Mouse (Mus musculus): ENCODE results near the gene Zfand3.

DNA sequence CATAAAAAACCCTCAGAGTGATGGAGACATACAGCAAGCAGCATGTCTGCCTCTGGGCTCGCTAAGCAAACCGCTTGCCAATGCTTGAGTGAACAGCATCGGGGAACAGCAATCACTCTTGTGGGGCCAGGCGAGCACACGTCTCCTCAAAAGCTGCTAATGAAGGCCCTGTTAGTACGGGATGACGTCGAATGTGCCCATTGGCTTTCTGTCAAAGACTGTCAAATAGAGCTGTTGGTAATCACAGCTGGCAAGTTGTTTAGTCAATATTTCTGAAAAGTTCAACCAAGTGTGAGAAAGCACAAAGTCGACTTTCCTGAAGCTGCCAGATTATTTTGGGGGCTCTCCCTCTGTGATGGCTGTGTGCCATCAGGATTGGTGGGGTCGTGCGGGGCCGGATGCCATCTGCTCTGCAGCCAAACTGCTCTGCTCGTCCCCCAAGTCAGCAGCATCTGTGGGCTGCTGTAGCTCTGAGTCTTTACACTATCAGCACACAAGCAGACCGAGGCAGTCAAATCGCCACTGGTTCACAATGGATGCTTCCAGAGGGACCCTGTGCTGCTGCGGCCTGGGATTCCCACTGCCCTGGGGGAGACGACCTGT is 237.3 kb downstream of the Zfand3 start:
- TF ChIP-seq POLR2A (IDR thresholded peaks at IDR 0.05; ENCODE audit: extremely low read depth, insufficient read depth, low read length) (no peak), CTCF (IDR thresholded peaks at IDR 0.05; ENCODE audit: low read depth, low read length) (no peak)
